Mouse (Mus musculus) embryonic facial prominence, embryonic 13.5 days (tissue): ENCODE measurements at regions not wholly inside any gene's neighbourhood (a gene's known extent, or its start where the extent isn't known, plus 50 kb on each side); places are given as distances from the start of the nearest gene placed in this dataset.

Experiments used
- ATAC-seq: fragments of 200-750 bp; cut with Nextera tagmentation; 2 replicates; pipeline ENCODE4 v1.8.0; 2017; ENCODE audit warnings: low read depth; ENCODE audit not compliant: insufficient number of reproducible peaks, insufficient read depth, low FRiP score, low TSS enrichment
- H3K27ac ChIP-seq: fragments of 300-500 bp; sonication (generic); 2 replicates; pipeline ENCODE4 v1.5.1; 2015; ENCODE audit warnings: moderate library complexity, mild to moderate bottlenecking, inconsistent platforms
- H3K27me3 ChIP-seq: fragments of 300-500 bp; sonication (generic); 2 replicates; pipeline ENCODE4 v1.6.1; 2015; ENCODE audit warnings: mild to moderate bottlenecking, inconsistent platforms
- H3K36me3 ChIP-seq: fragments of 300-500 bp; sonication (generic); 2 replicates; pipeline ENCODE4 v1.6.1; 2015; ENCODE audit warnings: mild to moderate bottlenecking, inconsistent platforms
- H3K4me1 ChIP-seq: fragments of 300-500 bp; sonication (generic); 2 replicates; pipeline ENCODE4 v1.6.1; 2015; ENCODE audit warnings: inconsistent platforms
- H3K4me2 ChIP-seq: fragments of 300-500 bp; sonication (generic); 2 replicates; pipeline ENCODE4 v1.6.1; 2015; ENCODE audit warnings: moderate library complexity, mild to moderate bottlenecking, inconsistent platforms
- H3K4me3 ChIP-seq: fragments of 300-500 bp; sonication (generic); 2 replicates; pipeline ENCODE4 v1.5.1; 2015; ENCODE audit warnings: mild to moderate bottlenecking, inconsistent platforms
- H3K9ac ChIP-seq: fragments of 300-500 bp; sonication (generic); 2 replicates; pipeline ENCODE4 v1.6.1; 2015; ENCODE audit warnings: mild to moderate bottlenecking, inconsistent platforms
- H3K9me3 ChIP-seq: fragments of 300-500 bp; sonication (generic); 2 replicates; pipeline ENCODE4 v1.6.1; 2016; ENCODE audit warnings: inconsistent platforms
- WGBS: fragments of 180-500 bp; shearing (Covaris S2); methylation state at CpG from one replicate; pipeline ENCODE4 v1.1.7; 2015; ENCODE audit warnings: mixed read lengths; 5-methylcytosine and 5-hydroxymethylcytosine counted together

GRCm38 (mm10) chr3:66878336-66878735, 102.9 kb upstream of the Rsrc1 start:
- Histone ChIP-seq H3K36me3 (no peaks in the 10 kb centered on the region), H3K27ac (no peak overlapping the region), H3K27me3 (no peaks in the 10 kb centered on the region), H3K9me3 (no peaks in the 10 kb centered on the region), H3K4me3 (no peak overlapping the region), H3K4me2 (no peak overlapping the region), H3K4me1 (peaks cover 5% of the 10 kb centered on the region; the same call in 1 of the 2 replicates), H3K9ac (no peak overlapping the region)
- WGBS, result 65% methylated on average over 2 of the region's 2 CpGs
- ATAC-seq, result no peak

DNA sequence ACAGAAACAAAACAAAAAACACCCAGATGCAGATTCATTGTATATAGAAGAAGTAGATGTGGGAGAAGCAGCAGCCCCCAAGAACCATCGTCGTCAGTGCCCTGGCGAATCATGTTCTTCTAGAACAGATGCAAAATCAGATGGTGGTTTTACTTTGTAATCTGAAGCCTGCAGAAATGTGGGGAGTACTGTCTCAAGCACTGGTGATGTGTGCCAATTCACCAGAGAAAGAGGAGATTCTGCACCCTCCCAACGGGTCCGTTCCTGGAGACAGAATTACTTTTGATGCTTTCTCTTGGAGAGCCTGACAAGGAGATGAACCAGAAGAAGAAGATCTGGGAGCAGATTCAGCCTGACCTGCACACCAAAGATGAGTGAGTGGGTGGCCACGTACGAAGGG, 98.5 kb upstream of the Rsrc1 start:
- H3K27me3 ChIP-seq, result no peaks in the 10 kb centered on the region
- H3K36me3 ChIP-seq, result no peaks in the 10 kb centered on the region
- no peaks in the 10 kb centered on the region for H3K9me3 ChIP-seq
- H3K4me3 ChIP-seq, result no peak overlapping the region
- no peak for ATAC-seq
- H3K4me2 ChIP-seq, result 0 out of 2 replicates have a peak overlapping the region, but pooled peaks have one; percentile 3
- 53% methylated on average over 7 of the region's 7 CpGs for WGBS
- H3K9ac ChIP-seq, result no peak overlapping the region
- H3K4me1 ChIP-seq, result peaks cover 5% of the 10 kb centered on the region; the same call in 1 of the 2 replicates
- H3K27ac ChIP-seq, result no peak overlapping the region

DNA sequence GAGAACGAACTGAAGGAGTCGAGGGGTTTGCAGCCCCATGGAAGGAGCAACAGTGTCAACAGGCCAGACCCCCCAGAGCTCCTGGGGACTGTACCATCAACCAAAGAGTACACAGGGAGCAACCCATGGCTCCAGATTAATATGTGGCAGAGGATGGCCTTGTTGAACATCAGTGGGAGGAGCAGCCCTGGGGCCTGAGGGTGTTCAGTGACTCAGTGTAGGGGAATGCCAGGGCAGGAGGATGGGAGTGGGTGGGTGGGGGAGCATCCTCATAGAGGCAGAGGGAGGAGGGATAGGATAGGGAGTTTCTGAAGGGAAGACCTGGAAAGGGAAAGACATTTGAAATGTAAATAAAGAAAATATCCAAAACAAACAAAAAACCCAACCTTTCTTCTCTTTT, 85.5 kb upstream of the Rsrc1 start:
- WGBS, result 92% methylated on average over 2 of the region's 2 CpGs
- Histone ChIP-seq H3K4me2 (no peak overlapping the region), H3K9me3 (peaks cover 7% of the 10 kb centered on the region; the same call in 1 of the 2 replicates), H3K4me1 (no peaks in the 10 kb centered on the region), H3K27ac (no peak overlapping the region), H3K4me3 (no peak overlapping the region), H3K27me3 (no peaks in the 10 kb centered on the region), H3K36me3 (no peaks in the 10 kb centered on the region), H3K9ac (no peak overlapping the region)
- no peak for ATAC-seq
